Mouse (Mus musculus): ENCODE measurements at regions not wholly inside any gene's neighbourhood (a gene's known extent, or its start where the extent isn't known, plus 50 kb on each side); places are given as distances from the start of the nearest gene placed in this dataset.
A peak's percentile ranks its signal among the peaks of the same experiment; 100 is the strongest.

GRCm38 (mm10) chr12:98059419-98060180 is 199.7 kb downstream of the Galc start:
- WGBS, result 80% methylated on average over 7 of the region's 7 CpGs
- no peaks in the 10 kb centered on the region for H3K9me3 ChIP-seq
- H3K9ac ChIP-seq, result no peak overlapping the region
- ATAC-seq (ENCODE audit: low FRiP score, low read depth), result no peak
- H3K4me3 ChIP-seq, result no peak overlapping the region
- H3K4me2 ChIP-seq (replicated peaks), result no peak overlapping the region
- no peaks in the 10 kb centered on the region for H3K4me1 ChIP-seq
- H3K27me3 ChIP-seq (replicated peaks), result no peaks in the 10 kb centered on the region
- no peak overlapping the region for H3K27ac ChIP-seq
- no peaks in the 10 kb centered on the region for H3K36me3 ChIP-seq

GRCm38 (mm10) chr12:98058977-98059376 is 200.3 kb downstream of the Galc start:
- H3K9ac ChIP-seq, result no peak overlapping the region
- H3K27ac ChIP-seq, result no peak overlapping the region
- H3K9me3 ChIP-seq, result no peaks in the 10 kb centered on the region
- H3K27me3 ChIP-seq (replicated peaks), result no peaks in the 10 kb centered on the region
- H3K4me1 ChIP-seq, result no peaks in the 10 kb centered on the region
- H3K4me2 ChIP-seq (replicated peaks), result no peak overlapping the region
- no peak overlapping the region for H3K4me3 ChIP-seq
- no peak for ATAC-seq (ENCODE audit: low FRiP score, low read depth)
- WGBS, result 88% methylated on average over 2 of the region's 2 CpGs
- H3K36me3 ChIP-seq, result no peaks in the 10 kb centered on the region

- Histone ChIP-seq H3K9me3 (no peaks in the 10 kb centered on the region), H3K9ac (no peak overlapping the region), H3K27ac (no peak overlapping the region), H3K4me1 (peaks cover 13% of the 10 kb centered on the region), H3K36me3 (no peaks in the 10 kb centered on the region), H3K4me2 (replicated peaks) (no peak overlapping the region), H3K4me3 (no peak overlapping the region), H3K27me3 (replicated peaks) (no peaks in the 10 kb centered on the region)
- no peak for ATAC-seq (ENCODE audit: low FRiP score, low read depth)
- 68% methylated on average over 4 of the region's 4 CpGs for WGBS
These were observed 208.3 kb downstream of the Galc start for GRCm38 (mm10) chr12:98050934-98051333.

- no peak overlapping the region for H3K4me3 ChIP-seq
- H3K4me2 ChIP-seq (replicated peaks), result no peak overlapping the region
- no peaks in the 10 kb centered on the region for H3K36me3 ChIP-seq
- no peak overlapping the region for H3K27ac ChIP-seq
- no peaks in the 10 kb centered on the region for H3K27me3 ChIP-seq (replicated peaks)
- ATAC-seq (ENCODE audit: low FRiP score, low read depth), result 0 out of 2 replicates have a peak, but pooled peaks have one; percentile 48
- no peak overlapping the region for H3K9ac ChIP-seq
- no peaks in the 10 kb centered on the region for H3K9me3 ChIP-seq
- WGBS, result 12% methylated on average over 1 of the region's 1 CpGs
- H3K4me1 ChIP-seq, result peaks cover 13% of the 10 kb centered on the region
These were observed 208.8 kb downstream of the Galc start for GRCm38 (mm10) chr12:98050500-98050899.

- Histone ChIP-seq H3K9ac (no peak overlapping the region), H3K27ac (no peak overlapping the region), H3K4me1 (peaks cover 13% of the 10 kb centered on the region), H3K36me3 (no peaks in the 10 kb centered on the region), H3K27me3 (replicated peaks) (no peaks in the 10 kb centered on the region), H3K4me3 (no peak overlapping the region), H3K9me3 (no peaks in the 10 kb centered on the region), H3K4me2 (replicated peaks) (no peak overlapping the region)
- 0 out of 2 replicates have a peak, but pooled peaks have one; percentile 17 for ATAC-seq (ENCODE audit: low FRiP score, low read depth)
- 8% methylated on average over 5 of the region's 5 CpGs for WGBS
These were observed 209.2 kb downstream of the Galc start for GRCm38 (mm10) chr12:98050057-98050456.

DNA sequence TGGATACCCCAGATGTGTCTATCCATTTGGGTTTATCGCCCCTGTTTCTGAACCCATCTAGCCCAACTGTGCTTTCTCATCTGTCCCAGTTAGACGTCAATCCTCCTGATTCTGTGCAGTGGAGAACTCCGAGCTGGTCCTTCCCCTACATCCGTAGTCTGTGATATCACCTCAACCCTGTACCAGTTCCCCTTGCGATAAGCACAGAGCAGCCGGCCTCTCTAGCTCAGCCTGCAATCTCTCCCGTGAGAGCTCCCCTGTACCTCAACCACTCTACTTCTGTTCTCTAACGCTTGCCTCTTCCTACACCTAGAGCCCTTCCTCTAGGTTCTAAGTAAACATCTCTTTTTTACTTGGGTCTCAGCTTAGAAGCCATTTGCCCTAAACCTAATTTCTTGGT is 211.5 kb downstream of the Galc start:
- ATAC-seq (ENCODE audit: low FRiP score, low read depth), result no peak

GRCm38 (mm10) chr12:98046459-98047440 is 212.5 kb downstream of the Galc start:
- H3K4me3 ChIP-seq, result no peak overlapping the region
- no peaks in the 10 kb centered on the region for H3K27me3 ChIP-seq (replicated peaks)
- H3K9me3 ChIP-seq, result no peaks in the 10 kb centered on the region
- no peak overlapping the region for H3K9ac ChIP-seq
- no peak for ATAC-seq (ENCODE audit: low FRiP score, low read depth)
- no peaks in the 10 kb centered on the region for H3K36me3 ChIP-seq
- H3K4me1 ChIP-seq, result peaks cover 13% of the 10 kb centered on the region
- H3K27ac ChIP-seq, result no peak overlapping the region
- no peak overlapping the region for H3K4me2 ChIP-seq (replicated peaks)
- WGBS, result 58% methylated on average over 11 of the region's 11 CpGs

More for the DNA sequence above, 211.5 kb downstream of the Galc start:
- no peaks in the 10 kb centered on the region for H3K27me3 ChIP-seq (replicated peaks)
- no peak overlapping the region for H3K4me2 ChIP-seq (replicated peaks)
- no peaks in the 10 kb centered on the region for H3K36me3 ChIP-seq
- WGBS, result 88% methylated on average over 8 of the region's 8 CpGs
- no peak overlapping the region for H3K9ac ChIP-seq
- no peaks in the 10 kb centered on the region for H3K9me3 ChIP-seq
- H3K27ac ChIP-seq, result no peak overlapping the region
- H3K4me3 ChIP-seq, result no peak overlapping the region
- peaks cover 13% of the 10 kb centered on the region for H3K4me1 ChIP-seq

GRCm38 (mm10) chr12:98045784-98046458 is 213.3 kb downstream of the Galc start:
- Histone ChIP-seq H3K4me2 (replicated peaks) (no peak overlapping the region), H3K4me3 (no peak overlapping the region), H3K9ac (no peak overlapping the region), H3K4me1 (peaks cover 13% of the 10 kb centered on the region), H3K9me3 (no peaks in the 10 kb centered on the region), H3K36me3 (no peaks in the 10 kb centered on the region), H3K27ac (no peak overlapping the region), H3K27me3 (replicated peaks) (no peaks in the 10 kb centered on the region)
- no peak for ATAC-seq (ENCODE audit: low FRiP score, low read depth)
- 85% methylated on average over 5 of the region's 5 CpGs for WGBS

DNA sequence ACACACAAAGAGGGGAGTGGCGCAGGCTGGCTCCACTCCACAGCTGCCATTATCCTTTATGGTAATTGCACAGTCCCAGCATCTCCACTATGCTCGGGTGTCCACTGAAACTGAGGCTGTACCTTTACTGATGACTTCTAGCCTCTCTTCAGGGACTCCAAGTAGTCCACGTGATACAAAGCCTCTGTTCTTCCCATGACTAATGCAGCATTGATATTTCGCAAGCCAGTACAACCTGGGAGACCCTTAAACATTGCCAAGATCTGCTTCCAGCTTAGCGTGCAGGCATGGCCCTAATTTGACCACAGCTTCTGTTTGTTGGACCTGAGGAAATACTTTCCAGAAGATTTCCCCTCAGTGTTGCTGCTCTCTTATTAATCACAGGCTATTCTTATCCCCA is 215.8 kb downstream of the Galc start:
- Histone ChIP-seq H3K9me3 (no peaks in the 10 kb centered on the region), H3K4me2 (replicated peaks) (no peak overlapping the region), H3K27me3 (replicated peaks) (no peaks in the 10 kb centered on the region), H3K36me3 (no peaks in the 10 kb centered on the region), H3K27ac (no peak overlapping the region), H3K4me3 (no peak overlapping the region), H3K9ac (no peak overlapping the region), H3K4me1 (no peaks in the 10 kb centered on the region)
- 77% methylated on average over 5 of the region's 5 CpGs for WGBS
- no peak for ATAC-seq (ENCODE audit: low FRiP score, low read depth)

DNA sequence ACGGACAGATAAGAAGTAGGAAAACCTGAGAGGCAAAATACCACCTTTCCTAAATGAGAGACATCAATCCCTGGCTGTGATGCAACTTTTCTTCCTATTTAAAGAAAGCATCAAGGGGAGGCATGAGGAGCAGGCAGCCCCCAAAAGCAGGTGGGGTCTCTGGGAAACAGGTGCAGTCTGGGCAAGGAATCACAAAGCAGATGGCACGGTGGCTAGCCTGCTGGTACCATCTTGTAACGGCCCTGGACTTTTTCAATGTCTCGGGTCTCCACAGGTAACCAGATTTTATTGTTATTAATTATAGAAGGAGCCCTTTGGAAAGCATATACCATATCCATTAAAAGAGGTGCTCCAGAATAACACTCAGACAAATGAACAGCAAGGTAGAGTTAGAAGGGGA is 219.6 kb downstream of the Galc start:
- Histone ChIP-seq H3K27ac (no peak overlapping the region), H3K4me2 (replicated peaks) (no peak overlapping the region), H3K4me1 (no peaks in the 10 kb centered on the region), H3K9me3 (no peaks in the 10 kb centered on the region), H3K4me3 (no peak overlapping the region), H3K27me3 (replicated peaks) (no peaks in the 10 kb centered on the region), H3K9ac (no peak overlapping the region), H3K36me3 (no peaks in the 10 kb centered on the region)
- WGBS, result 94% methylated on average over 4 of the region's 4 CpGs
- ATAC-seq (ENCODE audit: low FRiP score, low read depth), result no peak

- H3K9ac ChIP-seq, result no peak overlapping the region
- no peak overlapping the region for H3K4me3 ChIP-seq
- 77% methylated on average over 6 of the region's 6 CpGs for WGBS
- no peak for ATAC-seq (ENCODE audit: low FRiP score, low read depth)
- H3K4me2 ChIP-seq (replicated peaks), result no peak overlapping the region
- H3K9me3 ChIP-seq, result no peaks in the 10 kb centered on the region
- no peaks in the 10 kb centered on the region for H3K4me1 ChIP-seq
- H3K27me3 ChIP-seq (replicated peaks), result no peaks in the 10 kb centered on the region
- H3K36me3 ChIP-seq, result no peaks in the 10 kb centered on the region
- no peak overlapping the region for H3K27ac ChIP-seq
These were observed 235.6 kb downstream of the Galc start for GRCm38 (mm10) chr12:98023655-98024054.
